16 mouse cellular contexts compared by ENCODE assay signal in genomic region chr11:112412434-112412833, GRCm38 (mm10).
DNase-seq lines count a peak whose midpoint lies in the region; ATAC-seq lines count a peak whose summit lies in the region.
"Had no signal": no experiment of that assay in that cellular context is flagged by ENCODE, and none has a peak within 500 bp of the region (broad histone marks: within the 10 kb centered on the region; RNA-seq: fewer than 3 reads in every experiment).

No protein-coding gene starts in this region.

- 10% methylated on average over 4 of the region's 4 CpGs for WGBS in hindbrain, embryonic 14.5 days
- 11% methylated on average over 4 of the region's 4 CpGs for WGBS in hindbrain, embryonic 12.5 days
- WGBS in embryonic facial prominence, embryonic 14.5 days, result 16% methylated on average over 4 of the region's 4 CpGs
- WGBS in limb, embryonic 12.5 days, result 13% methylated on average over 4 of the region's 4 CpGs

- DNase-seq in hindbrain, embryonic 14.5 days (ENCODE audit: low spot score), result no peak
- peak; percentile 14 for DNase-seq in ZHBTc4 (ENCODE audit: low read depth, low spot score)
- DNase-seq in embryonic facial prominence, embryonic 14.5 days (ENCODE audit: low spot score), result peak; percentile 53
- DNase-seq in right cerebral cortex, postnatal 4 days, result no peak
- DNase-seq in natural killer cell, adult 2 months (ENCODE audit: low spot score in 2 of 2), result no peak
- DNase-seq: cerebellum, adult 18-20 months; gastrocnemius, adult 2 months; heart, adult 2 months; kidney, postnatal 10 days; thymus, postnatal 25 days had no signal

- H3K9ac ChIP-seq in hindbrain, embryonic 14.5 days, result no peak overlapping the region
- H3K9ac ChIP-seq in hindbrain, embryonic 12.5 days, result no peak overlapping the region
- no peak overlapping the region for H3K9ac ChIP-seq in embryonic facial prominence, embryonic 14.5 days (ENCODE audit: low read depth, low read length)
- H3K9ac ChIP-seq in limb, embryonic 12.5 days (replicated peaks), result no peak overlapping the region
- H3K9ac ChIP-seq: liver, embryonic 12.5 days; lung, embryonic 15.5 days had no signal

- no peaks in the 10 kb centered on the region for H3K27me3 ChIP-seq in hindbrain, embryonic 14.5 days (ENCODE audit: control insufficient read depth, insufficient read depth, low read length)
- no peaks in the 10 kb centered on the region for H3K27me3 ChIP-seq in hindbrain, embryonic 12.5 days
- no peaks in the 10 kb centered on the region; the same call in 1 of the 2 replicates for H3K27me3 ChIP-seq in embryonic facial prominence, embryonic 14.5 days (replicated peaks; ENCODE audit: control insufficient read depth, insufficient read depth, low read length)
- H3K27me3 ChIP-seq in limb, embryonic 12.5 days, result no peaks in the 10 kb centered on the region
- H3K27me3 ChIP-seq: liver, embryonic 12.5 days; lung, embryonic 15.5 days had no signal

- no peaks in the 10 kb centered on the region for H3K36me3 ChIP-seq in hindbrain, embryonic 14.5 days (replicated peaks; ENCODE audit: control insufficient read depth, insufficient read depth)
- H3K36me3 ChIP-seq in hindbrain, embryonic 12.5 days, result no peaks in the 10 kb centered on the region
- H3K36me3 ChIP-seq in embryonic facial prominence, embryonic 14.5 days (ENCODE audit: control insufficient read depth, insufficient read depth, low read length), result no peaks in the 10 kb centered on the region
- H3K36me3 ChIP-seq in limb, embryonic 12.5 days, result no peaks in the 10 kb centered on the region
- H3K36me3 ChIP-seq: liver, embryonic 12.5 days; lung, embryonic 15.5 days had no signal

- H3K9me3 ChIP-seq in hindbrain, embryonic 14.5 days (ENCODE audit: control insufficient read depth, low read length), result no peaks in the 10 kb centered on the region
- H3K9me3 ChIP-seq in hindbrain, embryonic 12.5 days (replicated peaks), result no peaks in the 10 kb centered on the region
- 0 out of 2 replicates have a peak, but pooled peaks cover 4% of the 10 kb centered on the region for H3K9me3 ChIP-seq in embryonic facial prominence, embryonic 14.5 days (ENCODE audit: control insufficient read depth, low read length)
- H3K9me3 ChIP-seq in limb, embryonic 12.5 days, result 0 out of 2 replicates have a peak, but pooled peaks cover 4% of the 10 kb centered on the region
- H3K9me3 ChIP-seq: liver, embryonic 12.5 days; lung, embryonic 15.5 days had no signal

- no peak overlapping the region for H3K4me2 ChIP-seq in hindbrain, embryonic 14.5 days (replicated peaks)
- H3K4me2 ChIP-seq in hindbrain, embryonic 12.5 days (replicated peaks), result no peak overlapping the region
- H3K4me2 ChIP-seq in embryonic facial prominence, embryonic 14.5 days (ENCODE audit: low read depth, low read length), result no peak overlapping the region
- H3K4me2 ChIP-seq in limb, embryonic 12.5 days, result peak overlapping the region; percentile 15; the same call in 1 of the 2 replicates
- H3K4me2 ChIP-seq: liver, embryonic 12.5 days; lung, embryonic 15.5 days had no signal

- no peak overlapping the region for H3K27ac ChIP-seq in hindbrain, embryonic 14.5 days
- H3K27ac ChIP-seq in hindbrain, embryonic 12.5 days, result no peak overlapping the region
- H3K27ac ChIP-seq in embryonic facial prominence, embryonic 14.5 days (replicated peaks; ENCODE audit: low read depth, low read length), result no peak overlapping the region
- peak overlapping the region; percentile 80 for H3K27ac ChIP-seq in limb, embryonic 12.5 days
- H3K27ac ChIP-seq: gastrocnemius, adult 2 months; heart, adult 2 months; liver, embryonic 12.5 days; lung, embryonic 15.5 days had no signal

- ATAC-seq in hindbrain, embryonic 14.5 days (ENCODE audit: low FRiP score), result peak; percentile 40; the same call in 1 of the 2 replicates
- ATAC-seq in hindbrain, embryonic 12.5 days (ENCODE audit: low FRiP score), result no peak
- no peak for ATAC-seq in embryonic facial prominence, embryonic 14.5 days (ENCODE audit: low read depth)
- 0 out of 2 replicates have a peak, but pooled peaks have one; percentile 52 for ATAC-seq in limb, embryonic 12.5 days (ENCODE audit: insufficient number of reproducible peaks, insufficient read depth, low FRiP score, low TSS enrichment, low read depth)
- ATAC-seq: intestine, embryonic 16.5 days; liver, embryonic 12.5 days; Patski had no signal

- H3K4me3 ChIP-seq in hindbrain, embryonic 14.5 days (replicated peaks; ENCODE audit: low read length), result no peak overlapping the region
- H3K4me3 ChIP-seq in hindbrain, embryonic 12.5 days, result no peak overlapping the region
- no peak overlapping the region for H3K4me3 ChIP-seq in embryonic facial prominence, embryonic 14.5 days (ENCODE audit: low read depth, low read length)
- H3K4me3 ChIP-seq in limb, embryonic 12.5 days (replicated peaks), result no peak overlapping the region
- H3K4me3 ChIP-seq: gastrocnemius, adult 2 months; heart, adult 2 months; liver, embryonic 12.5 days; lung, embryonic 15.5 days had no signal

- H3K4me1 ChIP-seq in hindbrain, embryonic 14.5 days (replicated peaks; ENCODE audit: control insufficient read depth, insufficient read depth, low read length), result 0 out of 2 replicates have a peak, but pooled peaks cover 3% of the 10 kb centered on the region
- peaks cover 10% of the 10 kb centered on the region; the same call in 1 of the 2 replicates for H3K4me1 ChIP-seq in hindbrain, embryonic 12.5 days
- no peaks in the 10 kb centered on the region; the same call in 1 of the 2 replicates for H3K4me1 ChIP-seq in embryonic facial prominence, embryonic 14.5 days (ENCODE audit: control insufficient read depth, insufficient read depth, low read length)
- peaks cover 19% of the 10 kb centered on the region for H3K4me1 ChIP-seq in limb, embryonic 12.5 days (replicated peaks)
- H3K4me1 ChIP-seq: liver, embryonic 12.5 days; lung, embryonic 15.5 days had no signal

Comparison
In these comparisons a context has a peak if more than half of its experiments do, and no peak if none do; other contexts are left out.
1. ATAC-seq: peak in hindbrain, embryonic 14.5 days (single experiment) and limb, embryonic 12.5 days (single experiment); none in hindbrain, embryonic 12.5 days (single experiment) and embryonic facial prominence, embryonic 14.5 days (single experiment).
2. DNase-seq: peak in ZHBTc4 (single experiment) and embryonic facial prominence, embryonic 14.5 days (single experiment); none in hindbrain, embryonic 14.5 days (single experiment), right cerebral cortex, postnatal 4 days (single experiment) and natural killer cell, adult 2 months (0 of 2).